Mouse (Mus musculus): ENCODE results near the gene Ppp1r12a.

GRCm38 (mm10) chr10:108129167-108129566, 32.8 kb upstream of the Ppp1r12a start:
- TF ChIP-seq POLR2A (IDR thresholded peaks at IDR 0.05; ENCODE audit: insufficient read length, low read depth) (no peak), MAX (IDR thresholded peaks at IDR 0.05; ENCODE audit: low read depth) (no peak), MYOD1 (IDR thresholded peaks at IDR 0.05; ENCODE audit: control insufficient read depth in 1 of 3, insufficient read length in 2 of 3, low read depth in 2 of 3) (no peak), E2F4 (IDR thresholded peaks at IDR 0.05; ENCODE audit: insufficient read depth) (no peak), USF1 (IDR thresholded peaks at IDR 0.05; ENCODE audit: low read depth) (no peak), CEBPB (IDR thresholded peaks at IDR 0.05; ENCODE audit: insufficient read depth, poor library complexity, severe bottlenecking) (no peak), MYOG (IDR thresholded peaks at IDR 0.05; ENCODE audit: control insufficient read depth in 1 of 3, insufficient read depth in 1 of 3, insufficient read length in 2 of 3, low read depth in 2 of 3) (no peak)

All from myocyte (in vitro differentiated cells).